Mouse (Mus musculus): ENCODE measurements around the gene Tpsg1.

Tpsg1 gene

GRCm38 (mm10) chr17:25408302-25408999 lies 39.4 kb downstream of the Tpsg1 start:
- no peak for DNase-seq

- DNase-seq: no peak
Measured at GRCm38 (mm10) chr17:25409621-25410020, 40.5 kb downstream of the Tpsg1 start.

DNA sequence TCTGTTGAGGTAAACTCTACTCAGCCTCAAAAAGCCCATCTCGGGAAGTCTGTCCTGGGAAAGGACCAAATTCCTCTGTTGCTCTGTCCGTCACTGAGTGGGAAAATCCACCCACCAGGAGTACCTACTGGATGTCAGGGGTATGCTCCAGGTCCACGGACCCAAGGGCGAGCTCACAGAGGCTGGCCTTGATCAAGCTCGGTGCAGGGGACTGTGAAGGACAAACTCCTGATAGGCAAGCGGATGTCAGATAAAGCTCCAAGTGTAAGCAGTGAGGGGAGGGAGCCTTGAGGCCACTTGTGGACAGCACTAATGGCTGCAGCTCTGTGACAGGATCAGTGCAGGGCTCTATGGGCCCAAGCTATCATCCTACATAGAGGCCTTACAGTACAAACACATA lies 41.1 kb downstream of the Tpsg1 start:
- DNase-seq: no peak

DNA sequence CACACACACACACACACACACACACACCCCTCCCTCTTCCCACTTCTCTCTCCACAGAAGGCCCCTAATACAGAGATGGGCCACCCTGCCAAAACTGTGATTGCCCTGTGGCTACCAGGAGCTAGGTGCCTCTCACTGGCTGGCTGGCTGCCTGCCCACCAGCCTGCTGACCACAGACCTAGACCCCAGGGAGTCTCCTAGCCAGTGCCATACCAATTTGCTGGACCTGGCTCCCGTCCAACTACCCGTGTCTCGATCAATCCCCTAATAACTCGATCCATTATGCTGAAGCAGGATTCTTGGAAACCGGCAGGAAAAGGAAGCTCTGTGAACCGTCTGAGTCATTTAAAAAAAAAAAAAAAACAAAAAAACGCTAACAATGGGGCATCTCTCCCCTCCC lies 41.7 kb downstream of the Tpsg1 start:
- no peak for DNase-seq

DNA sequence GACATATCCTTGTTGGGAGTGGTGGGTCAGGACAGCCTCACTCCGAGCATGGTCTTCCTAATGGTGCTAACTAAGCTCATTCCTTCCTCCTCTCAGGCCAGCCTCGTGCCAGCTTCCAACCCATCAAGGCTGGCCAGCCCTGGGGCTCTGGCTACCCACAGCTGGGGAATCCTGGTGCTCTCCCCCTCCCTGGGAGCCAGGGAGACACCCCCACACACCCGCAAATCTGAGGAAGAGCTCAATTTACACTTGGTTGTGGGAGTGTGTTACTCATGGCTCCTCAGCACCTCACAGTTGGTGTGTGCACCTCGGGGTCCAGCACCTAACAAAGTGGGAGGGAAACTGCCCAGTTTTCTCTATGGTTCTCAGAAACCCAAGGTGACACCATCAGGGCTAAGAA lies 42.2 kb downstream of the Tpsg1 start:
- no peak for DNase-seq

DNA sequence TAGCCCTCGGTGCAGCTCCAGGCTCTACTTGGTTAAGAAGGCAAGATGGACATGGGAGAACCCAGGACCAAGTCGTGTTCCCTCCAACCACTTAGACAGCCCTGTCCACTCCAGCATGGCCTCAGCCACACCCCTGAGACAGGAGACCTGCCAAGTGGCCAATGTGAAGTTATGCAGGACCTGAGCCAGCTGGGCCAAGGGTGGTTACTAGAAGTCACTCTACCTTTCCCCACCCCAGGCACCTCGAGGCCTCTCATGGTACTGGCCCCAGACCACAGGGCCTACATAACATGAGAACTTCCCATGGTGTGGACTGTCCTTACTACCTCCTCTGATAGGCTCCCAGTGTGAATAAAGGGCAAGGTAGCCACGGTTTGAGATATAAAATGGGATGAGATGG lies 45.1 kb downstream of the Tpsg1 start:
- no peak for DNase-seq

DNA sequence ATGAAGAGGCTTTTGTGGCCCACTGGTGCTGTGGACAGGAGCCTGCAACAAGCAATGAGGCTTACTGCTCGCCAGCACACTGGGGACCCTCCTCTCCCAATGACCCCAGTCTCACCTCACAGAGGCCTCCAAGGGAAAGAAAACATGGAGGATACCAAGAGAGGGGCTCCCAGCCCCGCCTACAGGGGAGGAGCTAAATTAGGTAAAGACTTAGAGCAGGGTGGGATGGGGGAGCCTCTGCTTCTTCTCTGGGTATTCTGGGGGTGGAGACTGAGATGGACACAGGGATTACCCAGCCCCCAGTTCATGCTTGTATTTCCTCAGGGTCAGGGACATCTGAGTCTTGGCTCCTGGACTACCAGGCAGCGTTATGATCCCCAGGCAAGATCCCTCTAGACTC lies 45.8 kb downstream of the Tpsg1 start:
- no peak for DNase-seq

- no peak for DNase-seq
Measured at GRCm38 (mm10) chr17:25415421-25415913, 46.4 kb downstream of the Tpsg1 start.

DNA sequence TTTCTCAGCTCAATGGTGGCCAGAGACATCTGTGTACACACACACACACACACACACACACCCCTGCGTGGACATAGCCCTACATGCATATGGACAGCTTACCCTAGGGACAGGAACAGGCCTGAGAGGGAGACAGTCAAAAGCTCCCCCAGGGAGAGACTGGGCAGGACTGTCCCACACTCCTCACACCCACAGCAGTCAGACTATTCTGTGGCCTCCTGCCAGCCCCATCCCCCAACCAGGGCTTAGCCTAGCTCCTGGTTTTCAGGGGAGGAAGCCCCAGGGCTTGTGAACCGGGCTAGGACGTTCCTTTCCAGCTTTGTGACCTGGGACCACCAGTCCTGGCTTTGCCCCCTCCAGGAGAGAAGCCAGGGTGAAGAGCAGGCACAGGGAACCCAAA lies 47.1 kb downstream of the Tpsg1 start:
- no peak for DNase-seq

DNA sequence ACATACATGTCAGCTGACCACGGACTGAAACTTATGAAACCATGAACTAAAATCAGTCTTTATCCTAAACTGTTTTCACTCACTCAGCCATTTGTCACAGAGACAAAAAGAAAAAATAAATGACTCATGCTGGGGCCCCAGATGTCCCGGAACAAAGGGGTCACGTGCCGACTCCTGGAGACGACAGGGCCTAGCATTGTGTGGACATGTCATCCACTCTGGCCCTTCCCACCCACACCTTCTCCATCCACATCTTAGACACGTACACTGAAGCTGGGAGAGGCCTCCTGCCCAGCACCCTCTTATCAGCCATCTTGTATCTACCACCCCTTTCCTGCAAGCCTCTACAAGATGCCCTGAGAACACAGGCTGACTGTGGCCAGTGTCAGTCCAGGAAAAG lies 48.9 kb downstream of the Tpsg1 start:
- no peak for DNase-seq

GRCm38 (mm10) chr17:25418926-25419325 lies 49.9 kb downstream of the Tpsg1 start:
- DNase-seq: no peak

DNA sequence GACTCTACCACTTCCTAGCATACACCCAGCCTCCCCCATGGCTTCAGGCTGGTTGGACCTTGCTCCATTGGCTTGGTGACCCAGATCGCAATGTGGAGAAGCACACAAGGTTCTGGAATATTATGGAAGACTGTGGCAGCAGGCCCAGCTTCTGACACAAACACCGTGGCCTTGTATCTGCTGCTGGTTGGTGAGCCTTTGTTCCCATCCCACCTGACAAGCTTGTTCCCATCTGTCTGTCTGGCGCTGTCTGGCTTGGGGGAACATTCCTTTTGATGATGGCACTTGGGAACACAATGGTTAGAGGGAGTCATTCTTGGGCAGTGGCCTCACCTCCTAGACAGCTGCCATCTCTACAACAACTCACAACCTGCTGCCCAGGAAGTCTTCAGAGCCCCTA lies 51.9 kb downstream of the Tpsg1 start:
- DNase-seq: no peak
